Mouse (Mus musculus) 416B (cell line): ENCODE measurements around the gene Dynlt1f.
"Not testable (repeated sequence)": the region's sequence is repeated elsewhere in the genome, so short reads cannot be mapped to it uniquely, and the experiment has no call there.

Source experiments
- DNase-seq: peaks from one replicate; pipeline ENCODE4 v3.0.0; 2011; ENCODE audit warnings: low read depth

The Dynlt1f gene

GRCm38 (mm10) chr17:6655567-6656281 is at the start of gene Dynlt1f:
Gene Dynlt1f (minus strand): TSS chr17:6655900.
- peak; percentile 61 for DNase-seq

- not testable (repeated sequence) for DNase-seq
Measured at GRCm38 (mm10) chr17:6703381-6704270, 47.9 kb upstream of the Dynlt1f start.

- not testable (repeated sequence) for DNase-seq
Measured at GRCm38 (mm10) chr17:6702625-6703221, 47.0 kb upstream of the Dynlt1f start.

GRCm38 (mm10) chr17:6700077-6700476 is 44.4 kb upstream of the Dynlt1f start:
- DNase-seq = not testable (repeated sequence)

- DNase-seq = not testable (repeated sequence)
Measured at GRCm38 (mm10) chr17:6699502-6699901, 43.8 kb upstream of the Dynlt1f start.

- peak; percentile 89 for DNase-seq
Measured at GRCm38 (mm10) chr17:6697224-6697775, 41.6 kb upstream of the Dynlt1f start.

- DNase-seq = not testable (repeated sequence)
Measured at GRCm38 (mm10) chr17:6696521-6696920, 40.8 kb upstream of the Dynlt1f start.

GRCm38 (mm10) chr17:6695712-6696111 is 40.0 kb upstream of the Dynlt1f start:
- DNase-seq = not testable (repeated sequence)

- DNase-seq = peak; percentile 68
Measured at GRCm38 (mm10) chr17:6691596-6691995, 35.9 kb upstream of the Dynlt1f start.

GRCm38 (mm10) chr17:6689344-6689743 is 33.6 kb upstream of the Dynlt1f start:
- DNase-seq = not testable (repeated sequence)

GRCm38 (mm10) chr17:6686299-6686971 is 30.7 kb upstream of the Dynlt1f start:
- not testable (repeated sequence) for DNase-seq

- not testable (repeated sequence) for DNase-seq
Measured at GRCm38 (mm10) chr17:6685288-6685818, 29.7 kb upstream of the Dynlt1f start.

GRCm38 (mm10) chr17:6684464-6685287 is 29.0 kb upstream of the Dynlt1f start:
- DNase-seq = not testable (repeated sequence)

- DNase-seq = not testable (repeated sequence)
Measured at GRCm38 (mm10) chr17:6683702-6684101, 28.0 kb upstream of the Dynlt1f start.

- DNase-seq = not testable (repeated sequence)
Measured at GRCm38 (mm10) chr17:6681721-6682120, 26.0 kb upstream of the Dynlt1f start.

GRCm38 (mm10) chr17:6678063-6678462 is 22.4 kb upstream of the Dynlt1f start:
- DNase-seq = not testable (repeated sequence)

- not testable (repeated sequence) for DNase-seq
Measured at GRCm38 (mm10) chr17:6674297-6674696, 18.6 kb upstream of the Dynlt1f start.

GRCm38 (mm10) chr17:6668522-6668921 is 12.8 kb upstream of the Dynlt1f start:
- not testable (repeated sequence) for DNase-seq

- not testable (repeated sequence) for DNase-seq
Measured at GRCm38 (mm10) chr17:6665389-6665788, 9.7 kb upstream of the Dynlt1f start.

GRCm38 (mm10) chr17:6662840-6663239 is 7.1 kb upstream of the Dynlt1f start:
- not testable (repeated sequence) for DNase-seq
